Mouse (Mus musculus): Measurements from ENCODE around the gene Guca1b. TPM values are rescaled to one million over a fixed set of nuclear protein-coding genes. Genes with fewer than 3 reads are reported as not detected.

Guca1b gene
- total and polyA plus RNA-seq, 2 experiments from 2014 or later, result 0.38 TPM; not detected in 1

GRCm38 (mm10) chr17:47430815-47431214 lies 45.6 kb downstream of the Guca1b start:
- TF ChIP-seq EP300 (IDR thresholded peaks at IDR 0.05; ENCODE audit: low read depth) (no peak), CTCF (IDR thresholded peaks at IDR 0.05; ENCODE audit: low read depth) (peak; percentile 35; the same call in 1 of the 2 replicates)
- H3K27ac ChIP-seq (ENCODE audit: low read depth), result no peak overlapping the region
- no peaks in the 10 kb centered on the region for H3K9me3 ChIP-seq (replicated peaks; ENCODE audit: control insufficient read depth, low read length)
- no peak for DNase-seq (ENCODE audit: low spot score)
- H3K9ac ChIP-seq (replicated peaks; ENCODE audit: low read depth, low read length), result no peak overlapping the region
- H3K4me3 ChIP-seq (ENCODE audit: low read depth, low read length), result no peak overlapping the region
- H3K36me3 ChIP-seq (replicated peaks; ENCODE audit: control insufficient read depth, insufficient read depth, low read length), result no peaks in the 10 kb centered on the region
- 70% methylated on average over 5 of the region's 5 CpGs for WGBS
- no peak for ATAC-seq (ENCODE audit: insufficient read depth, low read depth)
- no peaks in the 10 kb centered on the region for H3K27me3 ChIP-seq (ENCODE audit: control insufficient read depth, insufficient read depth, low read length)
- H3K4me1 ChIP-seq (ENCODE audit: control insufficient read depth, insufficient read depth), result no peaks in the 10 kb centered on the region
- no peak overlapping the region for H3K4me2 ChIP-seq (ENCODE audit: low read depth, low read length)

- H3K27ac ChIP-seq (ENCODE audit: low read depth), result peak within 1 kb of the TSS; percentile 21; the same call in 1 of the 2 replicates
- peak within 1 kb of the TSS; percentile 98 for H3K4me2 ChIP-seq (ENCODE audit: low read depth, low read length)
- H3K36me3 ChIP-seq (replicated peaks; ENCODE audit: control insufficient read depth, insufficient read depth, low read length), result no peaks in the 10 kb centered on the region
- H3K9me3 ChIP-seq (replicated peaks; ENCODE audit: control insufficient read depth, low read length), result no peaks in the 10 kb centered on the region
- DNase-seq (ENCODE audit: low spot score) (no peak), ATAC-seq (ENCODE audit: insufficient read depth, low read depth) (peak; percentile 30; the same call in 1 of the 2 replicates)
- peak within 1 kb of the TSS; percentile 61 for H3K9ac ChIP-seq (replicated peaks; ENCODE audit: low read depth, low read length)
- H3K4me1 ChIP-seq (ENCODE audit: control insufficient read depth, insufficient read depth), result peaks cover 15% of the 10 kb centered on the region; the same call in 1 of the 2 replicates
- no peak for TF ChIP-seq EP300 (IDR thresholded peaks at IDR 0.05; ENCODE audit: low read depth)
- no peak for TF ChIP-seq CTCF (IDR thresholded peaks at IDR 0.05; ENCODE audit: low read depth)
- H3K4me3 ChIP-seq (ENCODE audit: low read depth, low read length), result peak within 1 kb of the TSS; percentile 60
- WGBS, result under 1% methylated on average over 42 of the region's 45 CpGs
- H3K27me3 ChIP-seq (ENCODE audit: control insufficient read depth, insufficient read depth, low read length), result no peaks in the 10 kb centered on the region
These were observed 51.1 kb downstream of the Guca1b start, which contains the start of gene AI661453 for GRCm38 (mm10) chr17:47436156-47436906. AI661453 (plus strand) TSS chr17:47436615.

- Histone ChIP-seq H3K4me3 (ENCODE audit: low read depth, low read length) (peak within 1 kb of the TSS; percentile 60), H3K36me3 (replicated peaks; ENCODE audit: control insufficient read depth, insufficient read depth, low read length) (no peaks in the 10 kb centered on the region), H3K9ac (replicated peaks; ENCODE audit: low read depth, low read length) (peak within 1 kb of the TSS; percentile 61), H3K9me3 (replicated peaks; ENCODE audit: control insufficient read depth, low read length) (no peaks in the 10 kb centered on the region), H3K4me2 (ENCODE audit: low read depth, low read length) (peak within 1 kb of the TSS; percentile 98), H3K27me3 (ENCODE audit: control insufficient read depth, insufficient read depth, low read length) (no peaks in the 10 kb centered on the region), H3K4me1 (ENCODE audit: control insufficient read depth, insufficient read depth) (peaks cover 22% of the 10 kb centered on the region; the same call in 1 of the 2 replicates), H3K27ac (ENCODE audit: low read depth) (peak within 1 kb of the TSS; percentile 21; the same call in 1 of the 2 replicates)
- WGBS, result 5% methylated on average over 25 of the region's 25 CpGs
- ATAC-seq (ENCODE audit: insufficient read depth, low read depth) (no peak; the same call in 1 of the 2 replicates), DNase-seq (ENCODE audit: low spot score) (no peak)
- TF ChIP-seq EP300 (IDR thresholded peaks at IDR 0.05; ENCODE audit: low read depth) (no peak), CTCF (IDR thresholded peaks at IDR 0.05; ENCODE audit: low read depth) (no peak)
These were observed 51.8 kb downstream of the Guca1b start, which contains the start of gene 1700001C19Rik for GRCm38 (mm10) chr17:47436907-47437547. 1700001C19Rik (minus strand) TSS chr17:47437376.

DNA sequence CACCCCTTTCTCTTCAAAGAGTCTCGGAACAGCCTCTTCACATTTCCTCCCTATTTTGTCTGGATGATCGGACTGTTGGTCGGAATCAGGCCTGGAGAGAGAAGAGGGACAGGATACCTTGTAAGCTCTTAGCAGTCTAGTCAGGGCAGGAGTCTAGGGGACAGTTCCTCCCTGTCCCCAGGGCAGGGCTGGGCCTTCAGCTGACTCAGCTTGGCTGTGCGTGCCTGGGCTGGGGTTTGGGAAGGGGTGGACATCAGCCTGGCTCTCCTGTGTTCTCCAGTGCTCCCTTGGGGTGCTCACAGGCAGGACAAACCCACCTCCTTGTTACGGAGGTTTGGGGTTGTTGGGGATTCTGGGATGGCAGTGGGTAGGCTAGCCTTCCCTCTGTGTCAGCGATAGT lies 53.4 kb downstream of the Guca1b start:
- no peaks in the 10 kb centered on the region for H3K9me3 ChIP-seq (replicated peaks; ENCODE audit: control insufficient read depth, low read length)
- H3K36me3 ChIP-seq (replicated peaks; ENCODE audit: control insufficient read depth, insufficient read depth, low read length), result no peaks in the 10 kb centered on the region
- H3K27me3 ChIP-seq (ENCODE audit: control insufficient read depth, insufficient read depth, low read length), result no peaks in the 10 kb centered on the region
- H3K4me2 ChIP-seq (ENCODE audit: low read depth, low read length), result no peak overlapping the region
- H3K9ac ChIP-seq (replicated peaks; ENCODE audit: low read depth, low read length), result no peak overlapping the region
- H3K27ac ChIP-seq (ENCODE audit: low read depth), result no peak overlapping the region
- 78% methylated on average over 6 of the region's 6 CpGs for WGBS
- H3K4me1 ChIP-seq (ENCODE audit: control insufficient read depth, insufficient read depth), result peaks cover 25% of the 10 kb centered on the region; the same call in 1 of the 2 replicates
- H3K4me3 ChIP-seq (ENCODE audit: low read depth, low read length), result no peak overlapping the region
- no peak for TF ChIP-seq EP300 (IDR thresholded peaks at IDR 0.05; ENCODE audit: low read depth)
- no peak for TF ChIP-seq CTCF (IDR thresholded peaks at IDR 0.05; ENCODE audit: low read depth)
- DNase-seq (ENCODE audit: low spot score), result no peak
- ATAC-seq (ENCODE audit: insufficient read depth, low read depth), result no peak

- TF ChIP-seq CTCF (IDR thresholded peaks at IDR 0.05; ENCODE audit: low read depth) (no peak), EP300 (IDR thresholded peaks at IDR 0.05; ENCODE audit: low read depth) (no peak)
- H3K4me2 ChIP-seq (ENCODE audit: low read depth, low read length), result no peak overlapping the region
- H3K4me3 ChIP-seq (ENCODE audit: low read depth, low read length), result no peak overlapping the region
- no peak overlapping the region for H3K27ac ChIP-seq (ENCODE audit: low read depth)
- no peak for DNase-seq (ENCODE audit: low spot score)
- H3K9me3 ChIP-seq (replicated peaks; ENCODE audit: control insufficient read depth, low read length), result no peaks in the 10 kb centered on the region
- H3K27me3 ChIP-seq (ENCODE audit: control insufficient read depth, insufficient read depth, low read length), result no peaks in the 10 kb centered on the region
- peaks cover 34% of the 10 kb centered on the region; the same call in 1 of the 2 replicates for H3K4me1 ChIP-seq (ENCODE audit: control insufficient read depth, insufficient read depth)
- 59% methylated on average over 9 of the region's 9 CpGs for WGBS
- no peak for ATAC-seq (ENCODE audit: insufficient read depth, low read depth)
- H3K36me3 ChIP-seq (replicated peaks; ENCODE audit: control insufficient read depth, insufficient read depth, low read length), result no peaks in the 10 kb centered on the region
- no peak overlapping the region for H3K9ac ChIP-seq (replicated peaks; ENCODE audit: low read depth, low read length)
These were observed 54.3 kb downstream of the Guca1b start for GRCm38 (mm10) chr17:47439396-47440028.

Data from heart, postnatal 0 days (tissue).